Mouse (Mus musculus): ENCODE measurements around the gene Tsku.

GRCm38 (mm10) chr7:98333507-98333906 is 27.6 kb downstream of the Tsku start:
- TF ChIP-seq POLR2A (IDR thresholded peaks at IDR 0.05; ENCODE audit: low read depth, low read length) (no peak), CTCF (conservative IDR thresholded peaks at IDR 0.05; ENCODE audit: insufficient read depth, insufficient read length, low read depth, low read length) (no peak)
